Mouse (Mus musculus) megakaryocyte, embryonic 14.5 days (primary cell): ENCODE data around the gene Bak1.

Source experiments
- FLI1 ChIP-seq: IDR thresholded peaks from 2 replicates; pipeline ENCODE4 v1.6.1; 2012; ENCODE audit warnings: low read length, inconsistent platforms, mixed read lengths
- GATA1 ChIP-seq: IDR thresholded peaks from 3 replicates; pipeline ENCODE4 v1.6.1; 2012; ENCODE audit warnings: mixed read lengths, low read length, inconsistent platforms, borderline replicate concordance

- TF ChIP-seq GATA1 (no peak), FLI1 (no peak)
These were observed 57.4 kb downstream of the Bak1 start for GRCm38 (mm10) chr17:26971247-26971905.
